Mouse (Mus musculus) thymus, postnatal 14 days (tissue): ENCODE measurements around the gene Ccdc159.

Experiments
- DNase-seq: peaks from one replicate; pipeline ENCODE4 v3.0.0; 2021

The Ccdc159 gene

DNA sequence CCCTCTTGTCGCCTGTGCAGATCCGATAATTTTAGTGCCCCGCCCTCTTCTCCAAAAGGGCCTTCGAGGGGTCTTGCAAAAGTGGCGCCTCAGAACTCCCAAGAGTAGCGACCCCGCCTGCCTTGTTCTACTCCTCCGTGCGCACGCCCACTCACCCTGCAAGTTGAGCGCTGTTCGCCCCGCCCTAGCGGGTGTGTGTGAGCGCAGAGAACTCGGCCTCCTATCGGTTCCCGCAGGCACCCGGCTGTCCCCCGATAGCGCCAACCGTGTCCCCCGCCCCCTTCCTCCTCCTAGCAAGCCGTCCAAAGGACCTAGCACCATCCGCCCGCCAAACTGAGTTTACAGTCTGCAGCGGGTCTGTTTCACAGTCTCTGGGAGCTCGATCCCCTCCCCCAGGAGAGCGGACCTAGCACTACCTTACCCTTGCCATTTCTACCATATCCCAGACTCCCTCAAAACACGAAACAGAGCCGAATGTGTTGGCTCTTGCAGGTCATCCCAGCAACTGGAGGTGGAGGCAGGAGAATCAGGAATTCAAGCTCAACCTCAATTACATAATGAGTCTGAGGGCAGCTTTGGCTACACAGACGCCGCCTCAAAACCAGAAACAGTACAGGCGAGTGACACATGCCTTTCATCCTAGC lies 35.3 kb downstream of the Ccdc159 start:
- peak; percentile 74 for DNase-seq

DNA sequence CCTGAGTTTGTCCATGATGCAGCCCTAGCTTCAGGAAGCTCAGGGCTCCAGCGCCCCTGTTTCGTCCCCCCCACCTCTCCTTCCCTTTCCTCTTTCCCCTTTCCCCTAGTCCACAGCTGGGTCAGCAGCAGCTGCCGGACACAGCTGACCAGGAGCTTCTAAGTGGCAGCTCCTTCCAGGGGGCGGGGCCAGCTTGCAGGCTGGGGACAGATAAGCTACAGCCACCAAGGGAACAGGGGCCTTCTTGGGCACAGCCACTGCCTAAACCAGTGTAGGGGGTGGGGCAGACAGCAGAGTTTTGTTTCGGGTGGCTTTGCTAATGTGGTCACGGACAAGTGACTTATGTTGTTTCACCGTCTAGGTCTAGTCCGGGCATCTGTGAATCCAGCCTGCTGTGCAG lies 36.1 kb downstream of the Ccdc159 start, which contains the start of gene Epor:
TSS of gene Epor (minus strand) at position 90 of the 400 bp plus-strand sequence.
- no peak for DNase-seq

DNA sequence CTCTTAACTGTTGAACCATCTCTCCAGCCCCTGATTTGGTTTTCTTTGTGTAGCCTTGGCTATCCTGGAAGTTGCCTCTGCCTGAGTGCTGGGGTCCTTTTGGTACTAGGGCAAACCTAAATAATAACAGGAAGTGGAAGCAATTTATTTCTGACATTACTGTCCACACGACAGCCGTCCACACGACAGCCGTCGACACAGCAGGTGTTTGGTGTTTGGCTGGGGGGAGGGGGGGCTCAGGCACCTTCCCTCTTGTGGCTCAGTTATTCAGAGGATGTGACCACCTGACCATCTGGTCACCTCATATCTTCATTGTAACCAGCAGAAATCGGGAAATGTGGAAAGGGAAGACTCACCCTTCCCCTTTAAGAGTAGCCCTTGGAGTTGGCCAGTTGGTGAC lies 41.6 kb downstream of the Ccdc159 start:
- no peak for DNase-seq

DNA sequence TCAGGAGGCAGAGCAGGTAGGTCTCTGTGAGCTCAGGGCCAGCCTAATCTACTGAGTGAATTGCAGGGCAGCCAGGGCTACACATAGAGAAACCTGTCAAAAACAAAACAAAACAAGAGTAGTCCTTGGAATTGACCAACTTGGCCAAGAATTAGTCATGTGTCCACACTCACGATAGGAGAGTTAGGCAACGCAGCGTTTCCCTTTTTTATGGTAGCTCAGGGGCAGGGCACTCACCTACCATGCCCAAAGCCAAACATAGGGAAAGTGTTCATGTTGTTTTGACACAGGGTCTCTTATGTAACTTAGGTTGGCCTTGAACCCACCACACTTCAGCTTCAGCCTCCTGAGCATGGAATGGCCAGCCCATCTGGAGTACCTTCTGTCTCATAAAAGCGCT lies 42.0 kb downstream of the Ccdc159 start:
- no peak for DNase-seq

DNA sequence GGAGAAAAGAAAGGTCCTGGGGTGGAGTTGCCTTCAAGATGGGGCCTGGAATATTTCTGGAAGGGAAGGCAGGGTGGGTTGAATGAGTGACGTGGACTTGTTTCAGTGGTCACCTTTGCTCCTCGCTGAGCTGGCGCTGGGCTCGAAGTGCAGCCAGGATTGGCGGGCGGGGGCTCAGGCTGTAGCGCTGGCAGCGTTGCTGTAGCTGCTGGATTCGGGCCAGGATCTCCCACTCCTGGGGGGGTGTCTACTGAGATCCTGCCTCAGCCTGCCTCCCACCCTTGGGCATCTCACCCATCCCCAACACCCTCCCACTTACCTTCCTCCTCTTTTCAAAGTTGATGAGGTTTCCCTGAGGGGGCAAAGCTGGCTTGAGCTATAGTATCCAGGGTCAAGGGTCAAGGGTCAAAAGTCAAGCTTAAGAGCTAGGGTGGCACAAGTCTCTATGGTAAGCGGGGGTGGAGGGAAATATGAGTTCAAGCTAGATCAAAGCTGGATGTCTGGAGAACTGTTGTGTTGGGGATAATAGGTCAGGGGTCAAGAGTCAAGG lies 49.4 kb downstream of the Ccdc159 start:
- no peak for DNase-seq

DNA sequence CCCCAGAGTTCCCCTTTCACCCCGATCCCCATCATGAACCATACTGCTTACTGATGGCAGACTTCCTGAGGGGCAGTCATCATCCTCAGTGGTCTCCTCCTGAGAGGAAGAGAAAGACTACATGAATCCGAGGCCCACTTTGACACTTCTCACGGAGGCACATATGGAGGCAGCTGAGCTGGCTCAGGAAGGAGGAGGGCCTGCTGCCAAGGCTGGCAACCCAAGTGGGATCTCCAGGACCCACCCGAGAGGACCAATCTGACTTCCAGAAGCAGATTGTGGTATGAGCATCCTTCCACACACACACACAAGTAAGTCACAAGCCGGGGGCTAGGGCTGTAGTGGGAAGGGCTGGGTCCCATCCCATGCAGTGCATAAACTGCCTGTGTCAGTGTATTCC lies 50.1 kb downstream of the Ccdc159 start:
- no peak for DNase-seq

DNA sequence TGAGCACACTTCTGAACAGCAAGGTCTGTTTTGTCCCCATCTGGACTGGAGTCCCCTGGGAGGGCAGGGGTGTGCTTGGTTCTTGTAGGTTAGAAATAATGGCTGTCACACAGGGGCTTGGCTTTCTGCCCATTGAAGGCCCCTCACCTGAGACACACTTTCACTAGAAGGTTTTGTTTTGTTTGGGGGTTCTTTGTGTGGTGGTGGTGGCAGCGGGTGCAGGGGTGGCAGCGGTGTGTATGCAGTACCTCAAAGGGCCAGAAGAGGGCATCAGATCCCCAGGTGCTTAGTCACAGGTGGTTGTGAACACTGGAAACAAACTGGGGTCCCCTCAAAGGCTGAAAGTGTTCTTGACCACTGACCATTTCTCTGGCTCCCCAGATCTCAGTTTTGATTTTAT lies 50.7 kb downstream of the Ccdc159 start:
- DNase-seq: peak; percentile 68

DNA sequence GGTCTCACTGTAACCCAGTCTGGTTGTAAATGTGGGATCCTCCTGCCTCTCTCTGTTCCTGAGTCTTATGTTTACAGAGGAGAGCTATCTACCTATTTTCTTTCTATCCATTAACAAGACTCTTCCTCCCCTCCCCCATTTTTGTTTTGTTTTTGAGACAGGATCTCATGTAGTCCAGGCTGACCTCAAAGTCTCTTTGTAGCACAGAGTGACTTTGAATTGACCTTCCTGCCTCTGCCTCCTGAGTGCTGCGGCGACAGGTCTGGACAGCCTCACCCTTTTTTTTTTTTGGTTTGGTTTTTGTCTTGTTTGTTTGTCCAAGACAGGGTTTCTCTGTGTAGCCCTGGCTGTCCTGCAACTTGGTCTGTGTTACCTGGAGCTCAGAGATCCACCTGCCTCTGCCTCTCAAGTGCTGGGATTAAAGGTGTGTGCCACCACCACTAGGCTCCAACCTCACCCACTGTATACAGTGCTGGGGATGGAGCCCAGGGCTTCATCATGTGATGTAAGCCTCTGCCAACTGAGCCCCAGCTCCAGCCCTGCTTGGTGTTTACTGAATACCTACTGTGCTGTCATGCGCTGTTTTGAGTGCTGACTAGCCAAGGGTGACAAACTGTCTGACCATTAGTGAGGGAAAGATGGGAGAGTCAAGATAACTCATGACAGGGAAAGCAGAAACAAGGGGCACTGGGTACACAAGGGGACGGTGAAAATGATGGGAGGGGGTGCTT lies 51.3 kb downstream of the Ccdc159 start:
- DNase-seq: no peak

DNA sequence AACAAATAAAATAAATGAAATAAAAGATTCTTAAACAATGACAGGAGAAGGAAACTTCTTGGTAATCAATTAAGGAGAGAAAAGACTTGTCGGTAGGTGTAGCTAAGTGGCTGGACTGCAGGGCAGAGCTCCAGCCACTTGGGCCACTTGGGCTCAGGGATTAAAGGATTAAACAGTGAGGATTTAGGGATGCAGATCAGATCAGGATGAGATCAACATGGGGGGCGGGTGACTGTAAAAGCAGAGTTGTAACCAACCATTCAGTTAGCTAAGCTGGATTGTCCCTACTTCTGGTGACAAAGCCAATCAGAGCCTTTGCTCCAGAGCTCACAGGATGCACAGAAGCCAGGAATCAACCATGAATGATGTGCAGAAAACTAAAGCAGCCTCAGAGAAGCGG lies 56.6 kb downstream of the Ccdc159 start:
- no peak for DNase-seq
